In genomic region chr7:37298888-37299287, GRCm38 (mm10) we compare ENCODE assay signal across 16 mouse cellular contexts.
DNase-seq lines count a peak whose midpoint lies in the region; ATAC-seq and TF ChIP-seq lines count a peak whose summit lies in the region.
"Had no signal": no experiment of that assay in that cellular context is flagged by ENCODE, and none has a peak within 500 bp of the region (broad histone marks: within the 10 kb centered on the region; RNA-seq: fewer than 3 reads in every experiment).

No protein-coding gene starts in this region.

- intact Hi-C loops in left cerebral cortex, adult 2 months (cut with DNase I) = no loop called here
- intact Hi-C loops in left cerebral cortex, postnatal 36 days (cut with DNase I) = no loop called here

- H3K4me3 ChIP-seq in left cerebral cortex, adult 2 months = no peak overlapping the region
- H3K4me3 ChIP-seq: forebrain, embryonic 15.5 days; heart, embryonic 15.5 days; hindbrain, embryonic 12.5 days had no signal

- DNase-seq in frontal cortex, postnatal 25 days (ENCODE audit: low spot score in 2 of 2) = no peak
- no peak for DNase-seq in left cerebral cortex, adult 2 months (ENCODE audit: extremely low spot score in 1 of 2, low spot score in 2 of 2)
- no peak for DNase-seq in left cerebral cortex, adult 11 months (ENCODE audit: low spot score)
- peak; percentile 56 for DNase-seq in brain, embryonic 14.5 days (ENCODE audit: low read depth)
- DNase-seq in left cerebral cortex, postnatal 36 days (ENCODE audit: low spot score in 2 of 2) = peak; percentile 16 to 44
- no peak for DNase-seq in thymus, adult 18-20 months
- no peak for DNase-seq in thymus, postnatal 4 days
- DNase-seq: adrenal gland, adult 2 months; cerebellum, postnatal 36 days; gastrocnemius, postnatal 36 days; kidney, adult 8-10 months; liver, postnatal 0 days had no signal

- peak; percentile 65; the same call in 1 of the 2 replicates for ATAC-seq in frontal cortex, adult (ENCODE audit: low TSS enrichment)
- ATAC-seq: forebrain, embryonic 15.5 days; liver, postnatal 0 days had no signal

- H3K27ac ChIP-seq in left cerebral cortex, adult 2 months = peak overlapping the region; percentile 54; the same call in 1 of the 2 replicates
- H3K27ac ChIP-seq: forebrain, embryonic 15.5 days; heart, embryonic 15.5 days; hindbrain, embryonic 12.5 days had no signal

- no peak for TF ChIP-seq POLR2A in brain, embryonic 14.5 days (IDR thresholded peaks at IDR 0.05; ENCODE audit: borderline replicate concordance, extremely low read depth, insufficient read depth, insufficient read length, poor library complexity, severe bottlenecking)

- TF ChIP-seq CTCF in left cerebral cortex, adult 2 months (IDR thresholded peaks at IDR 0.05) = peak; percentile 24; the same call in 1 of the 2 replicates
- TF ChIP-seq CTCF in brain, embryonic 14.5 days (IDR thresholded peaks at IDR 0.05; ENCODE audit: borderline replicate concordance, extremely low read depth, insufficient read depth, insufficient read length) = peak; percentile 39; the same call in 1 of the 2 replicates

Comparison
In these comparisons a context has a peak if more than half of its experiments do, and no peak if none do; other contexts are left out.
1. DNase-seq: peak in brain, embryonic 14.5 days (single experiment) and left cerebral cortex, postnatal 36 days (2 of 2); none in frontal cortex, postnatal 25 days (0 of 2), left cerebral cortex, adult 2 months (0 of 2), left cerebral cortex, adult 11 months (single experiment), thymus, adult 18-20 months (0 of 2) and thymus, postnatal 4 days (single experiment).